In the genomic region with DNA sequence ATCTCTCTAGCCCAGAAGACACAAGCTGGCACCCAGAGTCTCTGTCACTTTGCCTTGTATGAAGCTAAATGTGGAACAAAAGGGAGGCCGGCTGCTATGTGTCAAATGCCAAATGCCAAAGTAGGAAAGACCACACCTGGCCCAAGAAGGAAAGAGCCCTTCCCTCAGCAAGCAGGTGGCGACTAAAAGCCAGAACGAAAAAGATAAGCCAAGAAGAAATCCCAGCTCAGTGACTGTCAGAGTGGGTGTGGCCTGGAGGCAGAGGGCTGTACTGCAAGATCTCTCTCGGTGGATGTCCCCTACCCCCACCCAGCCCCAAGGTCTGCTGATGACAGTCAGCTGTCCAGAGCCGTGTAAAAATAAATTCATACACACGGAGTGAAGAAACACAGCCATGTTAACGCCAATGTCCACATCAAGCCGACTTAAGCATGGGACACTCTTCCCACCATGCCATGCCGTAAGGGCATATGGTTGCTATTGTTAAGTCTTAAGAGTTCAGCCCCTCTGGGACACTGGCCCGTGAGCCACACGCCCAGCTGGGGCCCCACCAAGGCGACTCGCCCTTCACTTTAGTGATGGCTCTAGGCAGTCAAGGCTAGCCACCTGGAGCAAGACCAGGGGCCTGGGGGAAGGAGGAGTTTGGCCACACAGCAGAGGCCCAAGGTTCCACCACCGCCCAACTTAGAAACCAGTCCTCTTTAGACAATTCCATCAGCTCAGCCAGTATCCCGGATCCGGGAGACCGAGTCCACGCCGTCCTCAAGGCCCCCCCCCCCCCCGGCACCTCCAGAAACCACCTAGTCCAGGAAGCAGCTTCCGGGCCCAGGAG, we compare ENCODE assay signal across 7 mouse cellular contexts. TPM values are rescaled to one million over a fixed set of nuclear protein-coding genes. Genes with fewer than 3 reads are reported as not detected.
DNase-seq lines count a peak whose midpoint lies in the region; ATAC-seq lines count a peak whose summit lies in the region.

No protein-coding gene starts in this region.

- peaks cover 63% of the 10 kb centered on the region for H3K4me1 ChIP-seq in heart, embryonic 16.5 days (ENCODE audit: control insufficient read depth, insufficient read depth, low read length)
- H3K4me1 ChIP-seq in liver, embryonic 11.5 days (replicated peaks; ENCODE audit: control insufficient read depth, insufficient read depth, low read length), result peaks cover 43% of the 10 kb centered on the region
- peaks cover 78% of the 10 kb centered on the region for H3K4me1 ChIP-seq in neural tube, embryonic 13.5 days (replicated peaks)

- no peaks in the 10 kb centered on the region for H3K9me3 ChIP-seq in heart, embryonic 16.5 days (replicated peaks; ENCODE audit: control insufficient read depth, low read length)
- no peaks in the 10 kb centered on the region for H3K9me3 ChIP-seq in liver, embryonic 11.5 days (ENCODE audit: control insufficient read depth, low read length)
- H3K9me3 ChIP-seq in neural tube, embryonic 13.5 days, result no peaks in the 10 kb centered on the region

- peak overlapping the region; percentile 81 for H3K4me2 ChIP-seq in heart, embryonic 16.5 days (ENCODE audit: low read depth, low read length)
- H3K4me2 ChIP-seq in liver, embryonic 11.5 days, result peak overlapping the region; percentile 94
- H3K4me2 ChIP-seq in neural tube, embryonic 13.5 days, result peak overlapping the region; percentile 97

- no peaks in the 10 kb centered on the region for H3K27me3 ChIP-seq in heart, embryonic 16.5 days (ENCODE audit: control insufficient read depth, insufficient read depth, low read length)
- peaks cover 10% of the 10 kb centered on the region for H3K27me3 ChIP-seq in liver, embryonic 11.5 days (replicated peaks; ENCODE audit: control insufficient read depth, insufficient read depth, low read length)
- peaks cover 10% of the 10 kb centered on the region for H3K27me3 ChIP-seq in neural tube, embryonic 13.5 days

- ATAC-seq in heart, embryonic 16.5 days (replicated peaks; ENCODE audit: extremely low read depth, insufficient read depth, low FRiP score), result peak; percentile 34; the same call in 1 of the 2 replicates
- peak; percentile 22; the same call in 1 of the 2 replicates for ATAC-seq in liver, embryonic 11.5 days (replicated peaks; ENCODE audit: low FRiP score)
- ATAC-seq in neural tube, embryonic 13.5 days (ENCODE audit: low read depth), result peak; percentile 26; the same call in 1 of the 2 replicates

- DNase-seq in 3134 (ENCODE audit: extremely low read depth, insufficient read length, low spot score), result peak; percentile 73
- peak; percentile 70 to 73 for DNase-seq in B cell, adult 2 months
- DNase-seq in embryo, embryonic 10 days (ENCODE audit: low spot score), result peak; percentile 62
- DNase-seq in liver, embryonic 11.5 days (ENCODE audit: low spot score), result peak; percentile 55
- DNase-seq in frontal cortex, postnatal 36 days (ENCODE audit: low spot score in 2 of 2), result no peak

- WGBS in heart, embryonic 16.5 days, result under 1% methylated on average over 21 of the region's 21 CpGs
- WGBS in liver, embryonic 11.5 days, result 8% methylated on average over 20 of the region's 21 CpGs
- 5% methylated on average over 21 of the region's 21 CpGs for WGBS in neural tube, embryonic 13.5 days

- peak overlapping the region; percentile 100 for H3K9ac ChIP-seq in heart, embryonic 16.5 days (ENCODE audit: low read length)
- peak overlapping the region; percentile 97 for H3K9ac ChIP-seq in liver, embryonic 11.5 days (ENCODE audit: low read depth, low read length)
- peak overlapping the region; percentile 100 for H3K9ac ChIP-seq in neural tube, embryonic 13.5 days

- H3K4me3 ChIP-seq in heart, embryonic 16.5 days (ENCODE audit: low read length), result peak overlapping the region; percentile 98
- peak overlapping the region; percentile 98 for H3K4me3 ChIP-seq in liver, embryonic 11.5 days (ENCODE audit: low read depth, low read length)
- peak overlapping the region; percentile 98 for H3K4me3 ChIP-seq in neural tube, embryonic 13.5 days

- peaks cover 22% of the 10 kb centered on the region for H3K36me3 ChIP-seq in heart, embryonic 16.5 days (ENCODE audit: control insufficient read depth, insufficient read depth)
- peaks cover 13% of the 10 kb centered on the region for H3K36me3 ChIP-seq in liver, embryonic 11.5 days (ENCODE audit: control insufficient read depth, insufficient read depth, low read length)
- H3K36me3 ChIP-seq in neural tube, embryonic 13.5 days, result peaks cover 36% of the 10 kb centered on the region

- H3K27ac ChIP-seq in heart, embryonic 16.5 days (ENCODE audit: low read length), result peak overlapping the region; percentile 99
- peak overlapping the region; percentile 94 for H3K27ac ChIP-seq in liver, embryonic 11.5 days (ENCODE audit: low read depth, low read length)
- peak overlapping the region; percentile 95 for H3K27ac ChIP-seq in neural tube, embryonic 13.5 days (replicated peaks)

RNA-seq across cellular contexts. Expression of a gene that starts 1.7 kb away (rescaled TPM):
- 51.4 and 56.7 TPM in 2 replicates for polyA plus RNA-seq in heart, embryonic 16.5 days (2015; fragmentation: Nextera tagmentation; extraction: Ambion mirVana)
- polyA plus RNA-seq in liver, embryonic 11.5 days (2014; fragmentation: Nextera tagmentation; extraction: Ambion mirVana), result 54.9 and 62.9 TPM in 2 replicates
- polyA plus RNA-seq in neural tube, embryonic 13.5 days (2015; fragmentation: Nextera tagmentation; extraction: Ambion mirVana), result 73.4 and 101 TPM in 2 replicates

RNA-seq across cellular contexts. Expression of a gene that starts 5.7 kb away (rescaled TPM):
- 4.9 and 6.9 TPM in 2 replicates for polyA plus RNA-seq in heart, embryonic 16.5 days (2015; fragmentation: Nextera tagmentation; extraction: Ambion mirVana)
- polyA plus RNA-seq in liver, embryonic 11.5 days (2014; fragmentation: Nextera tagmentation; extraction: Ambion mirVana), result 0.96 and 1.7 TPM in 2 replicates
- 2.1 TPM in 2 replicates for polyA plus RNA-seq in neural tube, embryonic 13.5 days (2015; fragmentation: Nextera tagmentation; extraction: Ambion mirVana)

RNA-seq across cellular contexts. Expression of a gene that starts 28.5 kb away (rescaled TPM):
- polyA plus RNA-seq in heart, embryonic 16.5 days (2015; fragmentation: Nextera tagmentation; extraction: Ambion mirVana), result 117 and 139 TPM in 2 replicates
- polyA plus RNA-seq in liver, embryonic 11.5 days (2014; fragmentation: Nextera tagmentation; extraction: Ambion mirVana), result 216 and 222 TPM in 2 replicates
- polyA plus RNA-seq in neural tube, embryonic 13.5 days (2015; fragmentation: Nextera tagmentation; extraction: Ambion mirVana), result 66.3 and 75.0 TPM in 2 replicates

RNA-seq across cellular contexts. Expression of a gene that starts 47.3 kb away (rescaled TPM):
- 4.3 and 5.1 TPM in 2 replicates for polyA plus RNA-seq in heart, embryonic 16.5 days (2015; fragmentation: Nextera tagmentation; extraction: Ambion mirVana)
- 7.9 and 8.0 TPM in 2 replicates for polyA plus RNA-seq in liver, embryonic 11.5 days (2014; fragmentation: Nextera tagmentation; extraction: Ambion mirVana)
- 23.7 and 26.9 TPM in 2 replicates for polyA plus RNA-seq in neural tube, embryonic 13.5 days (2015; fragmentation: Nextera tagmentation; extraction: Ambion mirVana)

RNA-seq across cellular contexts. Expression of a gene that starts 53.1 kb away (rescaled TPM):
- 108 and 118 TPM in 2 replicates for polyA plus RNA-seq in heart, embryonic 16.5 days (2015; fragmentation: Nextera tagmentation; extraction: Ambion mirVana)
- 5.6 and 7.4 TPM in 2 replicates for polyA plus RNA-seq in liver, embryonic 11.5 days (2014; fragmentation: Nextera tagmentation; extraction: Ambion mirVana)
- 3.2 and 3.6 TPM in 2 replicates for polyA plus RNA-seq in neural tube, embryonic 13.5 days (2015; fragmentation: Nextera tagmentation; extraction: Ambion mirVana)

Comparison
In these comparisons a context has a peak if more than half of its experiments do, and no peak if none do; other contexts are left out.
1. DNase-seq: peak in 3134 (single experiment), B cell, adult 2 months (2 of 2), embryo, embryonic 10 days (single experiment) and liver, embryonic 11.5 days (single experiment); none in frontal cortex, postnatal 36 days (0 of 2).
2. Peak in every context shown above with its lines, with median percentiles within 50 percentile points of each other: ATAC-seq, H3K27ac ChIP-seq, H3K4me2 ChIP-seq, H3K4me3 ChIP-seq and H3K9ac ChIP-seq.